Mouse (Mus musculus) monocyte, adult 5-6 weeks (primary cell): ENCODE data around the gene Nolc1. TPM values are rescaled to one million over a fixed set of nuclear protein-coding genes. Genes with fewer than 3 reads are reported as not detected.
A peak's percentile ranks its signal among the peaks of the same experiment; 100 is the strongest.

Experiments
- ATAC-seq: fragments of 153-309, 156-312 bp; replicated peaks from 2 replicates; pipeline ENCODE4 v1.8.0; 2017; ENCODE audit warnings: mild to moderate bottlenecking; ENCODE audit not compliant: low TSS enrichment, insufficient number of reproducible peaks, severe bottlenecking, poor library complexity, low FRiP score
- total RNA-seq: library from RNA; stranded (forward); fragments of 200-1000, 200-491, 200-594 nt; gene quantifications from 3 replicates; pipeline ENCODE4 v1.2.3, GENCODE M21; 2017

The Nolc1 gene
- 30.2 to 54.5 TPM (median 30.5 TPM) in 3 replicates for total RNA-seq

DNA sequence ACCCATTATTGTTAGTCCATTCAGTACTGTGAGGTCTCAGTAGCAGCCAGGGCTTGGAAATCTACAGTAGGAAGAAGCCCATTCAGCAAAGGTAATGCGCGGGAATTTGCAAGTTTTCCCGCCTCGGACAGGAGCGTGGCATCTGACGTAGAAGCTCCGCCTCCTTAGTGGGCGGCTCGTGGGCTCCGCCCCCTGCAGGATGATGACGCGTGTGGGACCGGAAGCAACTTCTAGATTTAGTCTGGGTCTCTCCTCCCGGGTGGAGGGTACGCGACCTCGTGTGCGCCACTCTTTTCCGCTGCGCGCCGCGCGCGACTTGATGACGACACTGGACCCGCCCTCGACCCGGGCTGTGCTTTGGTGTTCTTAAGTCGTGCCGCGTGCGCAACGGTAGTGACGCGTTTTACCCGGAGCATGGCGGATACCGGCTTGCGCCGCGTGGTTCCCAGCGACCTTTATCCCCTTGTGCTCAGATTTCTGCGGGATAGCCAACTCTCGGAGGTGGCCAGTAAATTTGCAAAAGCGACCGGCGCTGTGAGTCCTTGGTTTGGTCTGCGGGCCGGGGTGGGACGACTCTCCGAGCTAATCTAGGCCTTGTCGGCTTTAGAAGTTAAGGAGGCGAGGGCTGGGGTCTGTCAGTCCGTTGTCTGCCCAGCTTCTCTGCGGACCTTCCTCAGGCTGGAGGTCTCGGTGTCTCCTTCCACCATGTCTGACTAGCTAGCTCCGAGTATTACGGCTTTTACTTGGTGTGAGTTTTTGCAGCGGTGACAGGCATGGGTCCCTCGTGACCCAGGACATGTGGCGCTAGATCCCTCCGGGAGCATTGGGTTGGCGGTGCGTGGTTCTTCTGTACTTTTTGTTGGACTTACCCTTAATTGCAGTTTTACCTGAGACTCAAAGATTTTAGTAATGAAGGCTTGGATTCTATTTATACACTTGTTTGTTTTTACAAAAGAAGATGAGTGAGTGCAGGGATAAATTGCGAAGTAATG is at the start of gene Nolc1:
Gene Nolc1 (plus strand): TSS at position 248 of the 992 bp plus-strand sequence.
- ATAC-seq, result peak; percentile 97

DNA sequence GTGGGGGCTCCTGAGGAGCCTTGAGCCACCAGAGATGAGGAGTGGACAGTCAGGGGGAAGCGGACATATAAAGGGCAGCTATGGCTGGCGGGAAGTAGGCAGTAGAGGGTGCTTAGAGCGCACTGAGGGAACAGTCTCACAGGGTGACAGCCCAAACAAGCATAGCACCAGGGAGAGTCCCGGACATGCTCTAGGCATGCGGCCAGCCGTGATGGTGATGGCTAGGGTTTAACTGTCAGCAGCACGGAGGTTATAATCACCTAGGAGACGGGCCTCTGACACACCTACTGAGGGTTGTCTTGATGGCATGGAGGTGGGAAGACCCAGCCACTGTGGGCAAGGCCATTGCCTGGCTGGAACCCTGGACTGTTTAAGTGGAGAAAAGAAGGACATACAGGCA is 49.1 kb upstream of the Nolc1 start:
- ATAC-seq, result no peak

DNA sequence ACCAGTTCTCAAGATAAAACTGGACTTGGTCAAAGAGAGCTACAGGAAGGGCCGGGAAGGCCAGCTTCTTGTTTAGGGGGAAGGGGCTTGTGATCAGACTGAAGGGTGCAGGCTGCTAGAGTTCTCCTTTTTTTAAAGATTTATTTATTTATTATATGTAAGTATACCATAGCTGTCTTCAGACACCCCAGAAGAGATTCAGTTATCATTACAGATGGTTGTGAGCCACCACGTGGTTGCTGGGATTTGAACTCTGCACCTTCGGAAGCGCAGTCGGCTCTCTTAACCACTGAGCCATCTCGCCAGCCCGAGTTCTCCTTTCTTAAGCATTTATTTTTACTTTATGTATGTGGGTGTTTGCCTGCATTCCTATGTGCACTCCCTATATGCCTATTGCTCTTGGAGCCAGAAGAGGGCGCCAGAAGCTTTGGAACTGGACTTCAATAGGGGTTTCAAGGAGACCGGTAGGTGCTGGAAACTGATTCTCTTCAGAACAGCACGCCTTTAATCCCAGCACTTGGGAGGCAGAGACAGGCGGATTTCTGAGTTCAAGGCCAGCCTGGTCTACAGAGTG is 46.8 kb upstream of the Nolc1 start:
- no peak for ATAC-seq

DNA sequence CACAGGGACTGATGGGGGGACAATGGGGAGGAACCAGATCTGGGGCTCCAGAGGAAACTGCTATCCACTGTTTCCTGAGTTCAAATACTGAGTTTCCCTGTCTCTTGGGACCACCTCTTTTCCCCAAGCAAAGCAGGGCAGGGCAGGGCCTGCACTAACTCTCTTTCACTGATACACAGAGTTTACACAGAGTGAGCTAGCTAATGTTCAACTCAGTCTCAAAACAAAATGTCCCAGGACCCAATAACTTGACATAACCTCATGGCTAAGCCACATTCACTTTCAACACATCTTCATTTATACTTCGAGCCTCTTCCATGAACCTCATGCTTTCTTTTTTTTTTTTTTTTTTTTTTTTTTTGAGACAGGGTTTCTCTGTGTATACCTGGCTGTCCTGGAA is 46.0 kb upstream of the Nolc1 start:
- no peak for ATAC-seq

DNA sequence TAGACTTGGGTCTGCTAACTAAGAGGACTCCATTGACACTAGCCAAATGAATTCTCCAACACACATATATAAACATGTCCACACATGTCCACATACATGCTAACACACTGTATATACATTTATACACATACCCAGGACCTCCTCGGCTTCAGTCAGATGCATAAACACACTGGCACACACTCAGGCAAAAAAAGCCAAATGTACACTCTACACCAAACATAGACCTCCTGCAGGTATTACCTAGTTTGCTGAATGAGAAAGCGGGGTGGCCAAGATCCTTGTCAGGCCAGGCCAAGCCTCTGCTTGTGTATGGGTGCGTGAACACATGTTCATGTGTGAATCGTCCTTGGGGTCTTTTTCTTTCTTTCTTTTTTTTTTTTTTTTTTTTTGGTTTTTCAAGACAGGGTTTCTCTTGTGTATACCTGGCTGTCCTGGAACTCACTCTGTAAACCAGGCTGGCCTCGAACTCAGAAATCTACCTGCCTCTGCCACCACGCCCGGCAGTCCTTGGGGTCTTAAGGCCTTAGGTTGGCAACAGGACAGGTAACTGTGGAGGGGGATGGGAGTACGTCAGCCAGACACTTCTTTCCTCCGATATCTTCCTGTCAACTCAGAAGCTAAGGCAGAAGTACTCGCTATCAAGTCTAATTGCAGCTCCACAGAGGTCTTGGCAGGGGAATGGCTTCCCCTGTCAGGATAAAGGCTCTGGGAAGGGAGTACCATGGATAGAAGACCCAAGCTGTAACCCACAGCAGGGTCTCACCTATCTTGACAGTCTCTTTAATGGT is 45.3 kb upstream of the Nolc1 start:
- no peak for ATAC-seq

DNA sequence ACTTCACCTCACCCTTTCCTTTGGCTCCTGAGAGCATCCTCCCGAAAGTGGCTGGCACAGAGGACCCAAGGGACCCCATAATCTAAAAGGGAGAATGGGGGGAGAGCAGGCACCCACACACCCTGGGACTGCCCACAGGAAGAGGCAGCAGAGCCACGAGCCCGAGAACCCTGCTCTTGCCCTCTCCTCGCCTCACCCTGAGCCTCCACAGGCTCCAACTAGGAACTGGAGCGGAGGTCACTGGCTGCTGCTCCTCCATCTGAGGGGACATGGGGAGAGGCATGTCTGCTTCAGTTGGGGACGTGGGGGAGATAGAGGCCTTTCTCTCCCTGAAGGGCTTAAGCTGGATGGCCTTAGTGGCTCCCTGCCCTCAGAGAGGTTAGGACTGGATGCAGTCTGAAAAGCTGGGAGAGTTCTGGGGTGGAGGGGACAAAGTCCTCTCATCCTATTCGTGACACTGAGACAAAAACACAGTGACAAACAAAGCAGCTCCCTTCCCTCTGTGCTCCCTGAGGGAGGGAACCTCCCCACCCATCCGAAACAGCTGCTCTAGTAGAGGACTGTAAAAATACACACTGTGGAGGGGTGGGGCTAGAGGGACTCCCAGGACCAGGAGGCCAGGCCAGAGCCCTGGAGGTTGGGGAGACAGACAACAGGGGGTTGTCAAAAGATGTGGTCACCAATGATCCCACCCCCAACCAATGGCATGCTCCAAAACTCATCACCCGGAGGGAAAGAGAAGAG is 43.8 kb upstream of the Nolc1 start:
- ATAC-seq, result no peak

DNA sequence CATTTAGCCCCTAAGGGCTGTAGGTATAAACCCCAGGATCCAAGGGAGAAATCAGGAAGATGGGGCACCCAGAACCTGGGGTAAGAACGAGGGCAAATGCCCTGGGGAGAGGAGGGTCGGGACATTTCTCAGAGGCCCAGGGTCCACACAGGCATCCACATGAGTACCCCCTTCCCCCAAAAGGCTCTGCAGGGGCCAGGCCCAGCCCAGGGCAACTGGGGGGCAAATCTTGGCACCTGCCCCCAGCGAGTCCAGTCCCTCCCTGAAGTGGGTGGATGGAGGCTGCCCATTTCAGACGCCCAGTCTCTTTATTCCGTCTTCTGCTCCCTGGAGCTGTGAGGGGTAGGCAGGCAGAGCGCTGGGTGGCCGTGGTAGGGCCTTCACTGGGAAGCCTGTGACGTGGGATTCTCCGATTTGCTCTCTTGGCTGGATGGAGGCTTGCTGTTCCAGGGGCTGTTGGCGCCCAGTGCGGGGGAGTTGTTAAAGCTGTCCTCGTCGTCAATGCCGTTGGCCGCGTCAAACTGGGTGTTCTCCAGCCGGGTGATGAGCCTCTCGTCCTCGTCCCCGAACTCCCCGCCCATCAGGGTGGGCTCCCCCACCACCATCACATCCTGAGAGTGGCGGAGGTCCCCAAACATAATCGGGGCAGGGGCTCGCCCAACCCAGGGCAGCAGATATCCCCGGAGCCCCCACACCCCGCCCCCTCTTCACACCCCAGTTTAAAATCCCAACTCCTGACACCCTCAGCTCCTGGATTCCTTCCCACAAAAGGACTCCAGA is 42.7 kb upstream of the Nolc1 start:
- no peak for ATAC-seq

DNA sequence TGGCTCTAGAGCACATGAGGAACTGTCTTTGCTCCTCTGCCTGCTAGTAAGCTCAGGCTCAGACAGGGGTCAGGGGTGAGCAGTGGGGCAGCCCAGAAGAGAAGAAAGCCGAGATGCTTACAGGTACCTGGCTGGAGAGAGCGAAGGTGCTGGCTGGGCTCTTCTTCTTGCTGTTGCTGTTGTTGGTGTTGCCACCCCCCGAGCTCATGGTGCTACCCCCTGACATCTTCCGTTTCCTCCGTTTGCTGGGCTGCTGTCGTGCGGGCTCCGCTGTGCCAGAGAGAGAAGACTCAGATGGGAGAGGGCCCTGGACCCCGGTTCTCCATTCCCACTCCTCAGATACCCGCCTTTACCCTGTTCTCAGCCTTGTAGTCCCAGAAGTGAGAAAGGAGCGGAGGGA is 41.8 kb upstream of the Nolc1 start:
- no peak for ATAC-seq

DNA sequence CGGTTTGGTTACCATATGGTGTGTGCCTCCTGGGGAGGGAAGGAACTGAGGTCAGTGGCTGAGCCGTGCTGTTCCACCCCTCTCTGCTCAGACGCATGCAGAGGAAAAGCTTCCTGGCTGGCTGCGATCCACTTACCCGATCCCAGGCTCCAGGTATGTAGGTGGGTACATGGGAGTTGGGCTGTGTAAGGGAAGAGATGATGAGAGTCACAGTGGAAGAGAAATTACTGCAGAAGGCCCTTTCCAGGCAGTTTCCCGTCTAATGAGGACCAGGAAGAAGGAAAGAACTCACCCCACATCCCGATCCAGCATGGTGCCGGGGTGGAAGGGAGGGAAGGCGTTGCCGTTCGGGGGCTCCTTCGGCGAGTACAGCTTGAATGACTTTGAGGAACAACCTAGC is 39.7 kb upstream of the Nolc1 start:
- ATAC-seq, result no peak

DNA sequence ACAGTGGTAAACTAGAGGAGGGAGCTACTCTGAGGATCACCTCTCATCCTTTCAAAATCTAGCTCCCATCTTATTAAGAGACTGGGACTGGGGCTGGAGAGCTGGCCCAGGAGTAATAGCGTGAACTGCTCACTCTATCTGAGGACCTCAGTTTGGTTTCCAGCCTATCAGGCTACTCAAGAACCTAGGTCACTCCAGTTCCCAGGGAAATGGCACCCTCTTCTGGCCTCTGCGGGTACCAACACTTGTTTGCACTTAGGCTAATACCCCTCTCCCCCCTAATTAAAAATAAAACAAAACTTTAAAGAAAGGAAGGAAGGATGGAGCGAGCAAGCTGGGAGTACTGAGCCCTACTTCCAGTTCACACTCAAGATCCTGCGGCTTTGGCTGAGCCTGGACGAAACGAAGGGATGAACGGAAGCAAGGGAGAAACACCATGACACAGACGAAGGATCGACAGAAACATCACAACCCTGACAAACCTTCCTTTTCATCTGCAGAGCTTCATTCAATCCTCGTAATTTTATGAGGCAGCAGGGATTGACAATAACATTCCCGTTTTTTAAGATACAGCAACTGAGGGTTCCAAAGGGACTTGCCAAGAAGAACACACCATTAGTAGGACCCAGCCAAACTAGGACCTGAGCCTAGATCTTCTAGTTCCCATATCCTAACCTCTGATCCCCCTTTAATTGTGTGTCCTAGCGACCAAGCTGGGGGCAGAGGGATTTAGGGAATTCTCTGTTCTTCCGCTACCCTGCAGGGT is 39.0 kb upstream of the Nolc1 start:
- ATAC-seq, result no peak

DNA sequence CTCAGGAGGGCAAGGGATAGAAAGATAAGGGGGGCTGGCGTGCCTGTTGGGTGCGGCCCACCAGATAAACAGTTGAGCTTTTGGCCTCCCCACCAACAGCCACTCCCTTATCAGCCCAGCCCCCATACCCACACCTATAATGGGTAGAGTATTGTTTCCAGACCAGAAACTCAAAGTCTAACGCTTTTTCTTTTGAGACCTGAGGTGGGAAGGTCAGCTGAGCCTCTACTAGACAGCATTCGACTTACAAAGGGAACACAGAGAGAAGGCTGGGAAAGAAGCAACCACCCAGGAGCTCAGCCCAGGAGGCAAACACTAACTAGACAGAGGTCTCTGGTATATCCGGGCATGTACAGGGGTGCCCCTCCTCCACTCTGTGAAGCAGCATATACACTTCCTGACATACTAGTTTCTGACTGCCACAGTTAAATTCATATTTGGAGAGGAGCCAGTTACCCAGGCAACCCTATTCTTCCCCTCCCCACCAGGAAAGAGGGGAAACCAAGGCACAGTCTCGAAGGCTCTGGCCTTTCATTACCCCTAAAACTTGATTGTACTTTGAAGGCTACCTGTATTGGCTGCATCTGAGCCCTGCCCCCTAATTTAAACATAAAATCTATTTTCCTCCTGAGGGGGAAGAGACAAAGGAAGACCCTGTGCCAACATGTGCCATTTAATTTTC is 38.3 kb upstream of the Nolc1 start:
- no peak for ATAC-seq

DNA sequence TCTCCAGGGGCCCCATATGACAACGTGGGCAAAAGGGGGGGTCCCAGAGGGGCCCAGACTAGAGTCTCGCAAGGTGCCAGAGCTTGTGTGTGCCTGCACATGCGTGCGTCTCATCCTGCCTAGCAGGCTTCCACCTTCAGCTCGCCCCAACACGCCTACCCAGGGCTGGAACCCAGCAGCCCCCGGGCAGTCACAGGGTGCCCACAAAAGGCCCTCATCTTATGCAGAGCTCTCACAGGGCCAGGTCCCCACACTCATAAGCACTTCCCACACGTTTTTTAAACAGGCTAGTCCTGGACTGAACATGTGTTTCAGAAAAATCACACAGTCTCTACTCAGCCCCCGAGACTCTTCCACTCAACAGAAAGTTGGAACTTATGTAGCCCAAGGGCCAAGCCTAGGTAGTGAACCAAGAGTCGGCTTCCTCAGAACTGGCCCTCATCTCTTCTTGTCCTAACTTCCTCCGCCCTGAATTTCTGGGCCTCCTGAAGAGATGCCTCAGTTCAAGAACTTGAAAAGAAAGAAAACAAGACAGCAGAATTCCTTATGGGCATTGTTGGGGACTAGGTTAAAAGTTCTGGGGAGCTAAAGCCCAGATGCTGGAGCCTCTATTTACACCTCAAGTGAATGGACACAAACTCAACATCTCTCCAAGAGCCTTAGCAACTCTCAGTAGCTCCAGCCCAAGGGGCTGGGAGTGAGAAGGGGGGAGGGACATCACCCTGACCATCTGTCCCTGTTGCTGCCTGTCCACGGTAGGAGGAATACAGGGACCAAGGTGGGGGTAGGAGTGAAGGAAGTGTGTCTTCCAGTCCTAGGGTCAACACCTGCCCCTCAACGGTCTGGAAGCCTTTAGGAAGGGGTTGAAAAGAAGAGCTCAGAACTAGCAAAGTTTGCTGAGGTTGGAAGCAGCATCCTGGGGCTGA is 37.5 kb upstream of the Nolc1 start:
- ATAC-seq, result no peak

DNA sequence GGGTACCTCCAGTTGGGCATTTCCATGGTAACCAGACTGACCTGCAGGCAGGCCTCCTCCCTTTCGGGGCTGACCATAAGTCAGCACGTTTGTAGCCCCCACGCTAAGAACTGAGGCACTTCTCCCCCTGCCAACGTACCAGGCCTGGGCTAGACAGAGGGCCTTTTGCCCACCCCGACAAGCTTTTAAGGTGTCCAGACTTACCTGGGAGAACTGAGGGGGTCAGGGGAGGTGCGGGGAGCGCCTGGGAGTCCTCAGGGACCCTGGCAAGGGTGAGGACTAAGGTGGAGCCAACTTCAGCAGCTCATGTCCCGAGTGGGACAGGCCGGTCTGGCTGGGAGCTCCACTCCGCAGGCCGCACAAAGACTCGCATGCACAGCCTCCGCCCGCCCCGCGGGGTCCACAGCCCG is 36.8 kb upstream of the Nolc1 start:
- ATAC-seq, result no peak

DNA sequence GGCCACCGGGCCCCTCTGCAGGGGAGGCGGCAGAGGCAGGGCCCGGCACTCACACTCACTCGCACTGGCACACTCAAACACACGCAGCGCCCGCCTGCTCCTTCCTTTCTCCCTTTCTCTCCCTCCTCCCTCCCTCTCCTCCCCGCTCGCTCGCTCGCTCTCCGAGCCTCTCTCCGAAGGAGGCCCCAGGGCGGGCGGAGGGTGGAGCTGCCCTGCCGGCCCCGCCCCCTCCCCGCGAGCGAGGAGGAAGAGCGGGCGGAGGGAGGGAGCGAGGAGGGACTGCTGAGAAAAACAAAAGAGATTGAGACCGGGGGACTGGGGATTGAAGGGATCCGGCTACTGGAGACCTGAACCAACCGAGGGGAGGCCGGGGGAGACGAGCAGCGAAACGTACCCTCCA is 36.2 kb upstream of the Nolc1 start:
- ATAC-seq, result peak; percentile 82

DNA sequence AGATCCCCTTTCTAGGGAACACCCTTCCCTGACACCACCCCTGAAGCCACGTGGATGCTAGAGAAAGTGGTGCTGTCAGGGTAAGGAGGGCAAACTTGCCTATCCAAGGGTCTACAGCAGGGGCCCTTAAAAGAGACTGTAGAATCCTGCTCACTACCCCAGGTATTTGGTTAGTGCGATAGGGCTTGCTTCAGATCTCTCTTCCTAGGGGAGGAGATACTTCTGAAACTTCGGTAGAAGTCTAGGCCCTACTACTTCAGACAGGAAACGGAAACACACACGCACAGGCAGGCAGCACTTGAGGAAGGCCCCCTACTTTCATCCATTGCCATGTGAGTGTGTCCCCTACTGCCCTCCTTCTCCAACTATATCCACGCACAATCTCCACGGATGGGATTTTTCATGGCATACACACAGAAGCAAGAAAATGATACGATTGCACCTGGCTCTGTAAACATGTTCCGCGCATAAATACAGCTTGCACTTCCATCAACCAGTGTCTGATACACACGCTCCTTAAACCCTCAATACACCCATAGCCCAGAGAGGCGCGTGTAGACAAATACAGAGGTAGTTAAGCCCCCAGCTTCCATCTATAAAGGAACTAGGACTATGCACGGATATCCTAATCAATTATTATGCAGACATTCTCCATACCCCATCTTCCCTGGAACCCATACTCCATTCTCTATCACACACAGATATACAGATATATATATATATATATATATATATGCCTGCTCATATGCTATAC is 35.3 kb upstream of the Nolc1 start:
- ATAC-seq, result no peak
